Mouse (Mus musculus) bone marrow, adult 2 months (tissue): Measurements from ENCODE around the gene Ranbp17.

Experiments used
- CTCF ChIP-seq: fragments of 200-500 bp; IDR thresholded peaks from 2 replicates; pipeline ENCODE4 v1.5.1; 2011; ENCODE audit warnings: low read length, control low read depth; ENCODE audit not compliant: control insufficient read depth, insufficient read depth
- POLR2A ChIP-seq: fragments of 200-500 bp; IDR thresholded peaks from 2 replicates; pipeline ENCODE4 v1.6.1; 2011; ENCODE audit warnings: low read depth, mild to moderate bottlenecking, control low read depth, low read length, borderline replicate concordance; ENCODE audit not compliant: control insufficient read depth

GRCm38 (mm10) chr11:33180701-33181116 is 332.8 kb downstream of the Ranbp17 start:
- TF ChIP-seq CTCF, result no peak
- no peak for TF ChIP-seq POLR2A
